14 mouse cellular contexts compared by ENCODE assay signal in genomic region chr10:69299985-69300384, GRCm38 (mm10).
"Had no signal": no experiment of that assay in that cellular context is flagged by ENCODE, and none has a peak within 500 bp of the region (broad histone marks: within the 10 kb centered on the region; RNA-seq: fewer than 3 reads in every experiment).

No protein-coding gene starts in this region.

- H3K9me3 ChIP-seq: limb, embryonic 15.5 days; midbrain, embryonic 13.5 days had no signal

- ATAC-seq: lung, postnatal 0 days; midbrain, embryonic 13.5 days had no signal

- H3K27ac ChIP-seq: kidney, postnatal 0 days; limb, embryonic 15.5 days; midbrain, embryonic 13.5 days had no signal

- H3K9ac ChIP-seq: limb, embryonic 15.5 days; midbrain, embryonic 13.5 days had no signal

- H3K4me3 ChIP-seq: limb, embryonic 15.5 days; midbrain, embryonic 13.5 days had no signal

- H3K4me1 ChIP-seq: limb, embryonic 15.5 days; midbrain, embryonic 13.5 days had no signal

- DNase-seq: kidney, adult 9 months; kidney, postnatal 36 days; layer of hippocampus, adult 9-11 months; layer of hippocampus, postnatal 36 days; lung, adult 2 months; lung, postnatal 36 days; right cerebral cortex, postnatal 4 days; spleen, adult 18-20 months; thymus, adult 18-20 months; thymus, postnatal 25 days had no signal

- H3K36me3 ChIP-seq: limb, embryonic 15.5 days; midbrain, embryonic 13.5 days had no signal

- H3K4me2 ChIP-seq: limb, embryonic 15.5 days; midbrain, embryonic 13.5 days had no signal

- H3K27me3 ChIP-seq: limb, embryonic 15.5 days; midbrain, embryonic 13.5 days had no signal
